Mouse (Mus musculus) olfactory bulb, adult 2 months (tissue): ENCODE results near the gene Extl1.

Source experiments
- CTCF ChIP-seq: fragments of 200-500 bp; IDR thresholded peaks from 2 replicates; pipeline ENCODE4 v1.5.1; 2012; ENCODE audit warnings: low read depth, mild to moderate bottlenecking, low read length, moderate library complexity; ENCODE audit not compliant: insufficient read depth
- POLR2A ChIP-seq: fragments of 200-500 bp; IDR thresholded peaks from 2 replicates; pipeline ENCODE4 v1.6.1; 2012; ENCODE audit warnings: mild to moderate bottlenecking, low read depth, low read length, moderate library complexity; ENCODE audit not compliant: insufficient read depth

DNA sequence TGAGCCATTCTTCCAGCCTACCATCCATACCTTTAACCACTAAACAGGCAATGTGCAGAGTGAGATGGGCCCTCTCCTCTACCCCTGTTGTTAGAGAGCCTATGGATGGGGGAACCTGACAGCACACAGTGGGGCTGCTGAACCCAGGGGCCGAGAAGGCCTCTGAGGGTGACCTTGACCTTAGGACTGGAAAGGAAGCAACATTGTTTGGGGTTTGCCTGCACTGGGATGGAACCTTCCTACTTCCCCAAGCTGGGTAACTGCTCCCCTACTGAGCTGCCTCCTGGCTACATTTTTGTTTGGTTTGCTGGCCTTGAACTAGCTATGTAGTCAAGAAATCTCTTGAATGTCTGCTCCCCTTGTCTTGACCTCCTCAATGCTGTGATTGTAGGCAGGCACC, 9.3 kb downstream of the Extl1 start:
- no peak for TF ChIP-seq CTCF
- TF ChIP-seq POLR2A, result no peak
